Mouse (Mus musculus): ENCODE data around the gene Evl. TPM values are rescaled to one million over a fixed set of nuclear protein-coding genes. Genes with fewer than 3 reads are reported as not detected.

Gene Evl
- total RNA-seq, 2 experiments from 2014 or later = 184 to 192 TPM

DNA sequence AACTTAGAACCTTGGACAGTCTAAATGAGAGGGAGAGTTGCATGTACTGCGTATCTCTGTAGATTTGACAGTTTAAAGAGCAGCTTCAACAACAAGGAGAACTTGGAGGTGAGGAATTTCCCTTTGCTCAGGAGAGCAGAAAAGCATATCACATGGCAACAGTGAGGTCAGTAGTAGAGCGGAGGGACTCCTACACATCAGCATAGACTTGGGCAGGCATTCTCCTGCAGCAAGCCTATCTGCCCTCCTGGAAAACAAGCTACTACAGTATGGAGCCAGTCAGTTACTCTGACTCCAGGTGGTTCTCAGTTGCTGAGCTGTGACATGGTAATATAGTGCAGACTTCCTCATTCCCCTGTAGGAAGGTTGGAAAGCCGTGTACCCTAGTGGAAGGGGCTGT is 87.5 kb downstream of the Evl start:
- DNase-seq (ENCODE audit: low spot score in 2 of 2) = no peak

DNA sequence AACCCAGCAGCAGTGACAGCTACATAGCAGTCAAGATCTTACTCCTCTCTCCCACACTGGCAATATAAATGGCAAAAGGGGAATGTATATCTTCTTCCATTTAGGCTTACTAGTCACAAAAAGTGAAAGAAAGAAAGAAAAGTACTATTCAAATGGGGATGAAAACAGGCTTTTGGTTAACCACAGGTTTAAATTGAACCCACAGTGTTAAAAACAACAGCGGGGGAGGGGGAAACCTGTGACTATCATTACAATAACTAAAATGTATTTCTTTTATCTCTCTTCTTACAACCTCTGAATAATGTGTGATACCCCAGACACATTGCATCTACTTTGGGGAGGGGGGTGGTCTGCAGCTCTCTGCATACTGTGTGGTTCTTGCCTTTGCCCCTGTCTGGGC is 91.7 kb downstream of the Evl start:
- no peak for DNase-seq (ENCODE audit: low spot score in 2 of 2)

DNA sequence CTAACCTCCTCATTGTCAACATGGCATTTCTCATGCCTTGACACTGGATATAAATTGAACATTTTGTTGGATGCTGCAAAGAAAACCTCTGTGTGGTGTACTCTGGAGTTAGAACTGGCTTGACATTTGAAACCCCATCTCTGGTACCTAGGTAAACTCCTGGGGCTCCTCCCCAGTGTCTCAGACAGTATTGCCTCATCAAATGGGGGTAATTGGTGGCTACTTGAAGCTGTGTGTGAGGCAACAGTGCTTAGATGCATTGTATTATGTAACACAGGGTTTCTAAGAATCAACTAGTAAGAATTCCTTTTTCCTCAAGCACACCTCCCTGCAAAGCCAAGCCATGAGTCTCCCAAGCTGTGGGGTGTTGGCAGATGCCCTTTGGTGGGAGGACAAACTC is 93.3 kb downstream of the Evl start:
- no peak for DNase-seq (ENCODE audit: low spot score in 2 of 2)

DNA sequence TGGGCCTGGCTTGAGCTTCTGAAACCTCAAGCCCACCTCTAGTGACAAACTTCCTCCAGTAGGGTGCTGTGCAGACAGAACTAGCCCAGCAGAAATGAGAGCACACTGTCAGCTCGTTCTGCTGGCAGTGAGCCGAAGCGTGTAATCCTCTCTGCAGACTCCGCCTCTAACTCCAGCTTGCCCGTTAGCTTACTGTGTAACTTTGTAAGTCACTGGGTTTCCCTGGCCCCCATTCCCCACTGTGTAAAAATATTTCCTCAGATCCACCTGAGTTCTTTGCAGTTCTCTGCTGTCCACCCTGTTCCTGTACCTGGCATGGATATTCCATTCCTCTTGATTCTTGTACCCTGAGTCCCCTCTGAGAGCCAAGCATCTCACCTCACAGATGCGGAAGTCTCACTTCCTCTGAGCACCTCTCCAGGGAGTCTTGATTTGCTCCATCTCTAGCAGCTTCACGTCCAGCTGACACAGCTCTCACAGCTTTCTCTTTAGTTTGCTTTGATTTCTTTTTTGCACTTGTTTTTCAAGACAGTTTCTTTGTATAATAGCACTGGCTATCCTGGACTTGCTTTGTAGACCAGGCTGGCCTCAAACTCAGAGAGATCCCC is 96.6 kb downstream of the Evl start:
- DNase-seq (ENCODE audit: low spot score in 2 of 2) = peak in 1 of 2 experiments; percentile 41

DNA sequence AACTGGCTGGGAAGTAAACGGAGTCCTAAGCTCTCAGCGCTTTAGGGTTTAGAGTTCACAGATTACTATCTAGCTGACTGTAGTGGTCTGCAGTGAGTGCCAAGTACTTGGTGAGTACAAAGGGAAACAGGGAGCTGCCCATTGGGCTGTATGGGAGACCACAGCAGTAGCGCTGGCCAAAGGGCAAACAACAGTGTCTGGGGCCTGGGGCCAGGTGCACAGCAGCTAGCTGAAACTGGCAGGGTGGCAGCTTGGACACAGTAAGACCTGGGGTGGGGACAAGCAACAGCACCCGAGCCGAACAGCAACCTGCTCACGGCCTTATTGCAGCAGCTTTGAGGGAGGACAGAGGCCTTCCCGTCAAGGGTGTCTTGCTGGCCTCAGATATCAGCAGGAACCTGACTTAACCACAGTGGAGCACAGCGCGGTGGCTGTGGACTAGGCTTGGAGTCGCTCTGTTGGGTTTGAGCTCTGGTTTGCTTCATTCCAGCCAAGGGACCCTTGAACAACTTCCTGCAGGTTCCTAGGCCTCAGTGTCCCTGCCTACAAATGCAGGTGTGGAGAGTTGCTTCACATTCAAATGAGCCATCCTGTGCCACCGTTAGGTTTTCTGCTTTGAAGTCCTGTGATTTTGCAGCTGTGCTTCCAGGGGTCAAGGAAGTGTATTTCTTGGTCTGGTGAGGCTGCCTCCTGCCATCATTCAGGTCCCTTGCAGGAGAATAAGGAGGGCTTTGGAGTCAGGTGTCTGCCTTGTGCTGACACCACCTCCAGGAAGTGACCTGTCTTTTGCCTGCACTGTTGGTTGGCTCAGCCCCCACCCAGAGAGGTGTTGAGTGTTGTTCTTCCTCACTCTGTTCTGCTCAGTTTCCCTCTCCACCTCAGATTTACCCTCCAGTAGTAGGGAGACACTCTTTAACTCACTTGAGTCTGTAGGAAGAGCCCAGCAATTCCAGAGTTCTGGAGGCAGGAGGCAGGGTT is 99.1 kb downstream of the Evl start:
- no peak for DNase-seq (ENCODE audit: low spot score in 2 of 2)

DNA sequence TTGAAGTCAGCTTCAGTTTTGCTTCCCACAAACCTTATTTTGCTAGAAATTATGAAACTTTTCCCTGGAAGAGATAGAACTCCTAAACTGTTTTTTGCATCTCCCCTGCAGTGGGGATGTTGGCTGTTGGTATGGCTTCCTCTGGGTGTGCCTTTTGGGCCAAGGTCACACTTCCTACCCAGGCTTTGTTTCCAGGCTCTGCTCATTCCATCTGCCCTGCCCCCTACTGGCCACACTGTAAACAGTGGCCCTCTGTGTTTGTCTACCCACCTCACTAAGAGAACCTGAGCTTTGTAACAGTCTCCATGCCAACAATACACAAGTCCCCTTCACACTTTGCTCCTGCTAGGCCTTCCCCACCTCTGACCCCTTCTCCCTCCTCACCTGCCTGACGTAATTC is 102.8 kb downstream of the Evl start:
- peak in 1 of 2 experiments; percentile 39 for DNase-seq (ENCODE audit: low spot score in 2 of 2)

DNA sequence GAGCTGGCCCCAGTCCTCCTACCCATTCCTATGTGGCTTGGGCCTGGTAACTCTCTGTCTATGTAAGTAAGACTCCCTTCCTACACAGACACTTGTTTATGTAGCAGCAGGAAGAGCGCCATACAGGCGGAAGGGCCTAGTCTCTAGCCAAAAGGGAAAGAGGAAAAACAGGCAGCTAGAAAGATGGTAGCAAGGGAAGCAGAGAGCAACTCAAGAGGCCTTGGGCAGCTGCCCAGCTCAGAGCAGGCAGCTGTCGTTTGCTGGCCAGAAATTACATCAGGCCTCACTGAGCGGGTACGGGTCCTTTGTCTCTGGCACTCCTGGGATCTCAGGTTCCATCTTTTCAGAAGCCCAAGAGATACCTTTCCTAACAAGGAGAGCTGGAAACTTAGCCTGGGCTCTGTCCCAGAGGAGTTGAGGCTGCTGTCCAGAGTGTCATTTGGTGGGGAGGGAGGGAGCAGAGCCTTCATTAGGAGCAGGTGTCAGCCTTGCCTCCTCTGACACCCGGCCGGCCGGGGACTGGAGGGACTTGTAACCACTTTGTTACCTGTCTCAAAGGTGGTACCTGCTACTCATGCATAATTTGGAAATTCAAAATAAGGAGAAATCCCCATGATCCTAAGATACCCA is 114.2 kb downstream of the Evl start:
- DNase-seq (ENCODE audit: low spot score in 2 of 2) = no peak

DNA sequence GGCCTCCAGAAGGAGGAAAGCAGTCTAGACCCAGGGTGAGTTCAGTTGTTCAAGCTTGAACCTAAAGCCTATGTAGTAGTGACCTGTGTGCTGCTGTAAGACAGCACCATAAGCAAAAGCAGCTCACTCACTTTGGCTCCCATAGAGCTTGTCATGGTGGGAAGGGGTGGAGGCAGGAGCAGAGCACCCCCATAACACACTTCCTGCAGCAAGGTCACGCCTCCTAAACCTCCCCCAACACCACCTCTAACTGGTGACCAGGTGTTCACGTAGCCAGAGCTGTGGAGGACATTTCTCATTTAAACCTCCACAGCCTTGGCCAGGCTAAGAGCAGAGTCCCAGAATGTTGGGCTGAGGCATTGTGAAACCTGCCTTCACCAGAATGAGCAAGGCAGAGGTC is 117.0 kb downstream of the Evl start:
- DNase-seq (ENCODE audit: low spot score in 2 of 2) = no peak

DNA sequence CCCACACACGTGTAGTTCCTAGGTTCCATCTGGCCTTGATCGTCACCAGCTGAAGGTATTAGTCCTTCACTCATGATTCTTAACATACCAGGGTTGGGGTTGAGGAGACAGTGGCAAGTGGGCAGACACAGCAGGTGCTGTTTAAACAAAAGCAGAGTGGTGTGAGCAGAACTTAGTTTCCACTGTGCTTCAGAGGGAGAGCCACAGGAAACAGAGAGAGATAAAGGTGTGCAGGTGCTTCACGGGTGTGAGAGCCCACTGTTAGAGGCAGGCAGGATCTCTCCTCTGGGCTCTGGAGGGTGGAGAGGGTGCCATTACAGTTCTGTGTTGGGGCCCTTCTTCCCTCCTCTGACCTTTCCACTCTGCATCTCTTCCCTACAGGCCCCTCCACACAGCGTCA is 118.4 kb downstream of the Evl start:
- DNase-seq (ENCODE audit: low spot score in 2 of 2) = no peak

DNA sequence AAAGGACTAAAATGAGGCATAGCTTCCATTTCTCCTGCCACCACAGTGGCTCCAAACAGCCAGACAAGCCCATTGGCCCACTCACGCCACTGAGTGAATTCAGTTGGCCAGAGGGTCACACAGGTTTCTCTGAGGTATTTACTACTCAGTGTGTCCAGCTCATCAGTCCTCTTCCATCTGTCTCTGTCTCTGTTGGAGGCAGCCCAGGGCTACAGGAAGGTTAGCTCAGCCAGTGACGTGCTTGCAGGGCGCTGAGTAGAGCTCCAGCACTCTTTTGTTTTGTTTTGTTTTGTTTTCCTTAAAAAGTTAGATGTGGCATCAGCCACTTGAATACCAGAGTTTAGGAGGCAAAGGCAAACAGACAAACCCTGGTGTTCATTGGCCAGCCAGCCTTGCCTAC is 119.0 kb downstream of the Evl start:
- no peak for DNase-seq (ENCODE audit: low spot score in 2 of 2)

DNA sequence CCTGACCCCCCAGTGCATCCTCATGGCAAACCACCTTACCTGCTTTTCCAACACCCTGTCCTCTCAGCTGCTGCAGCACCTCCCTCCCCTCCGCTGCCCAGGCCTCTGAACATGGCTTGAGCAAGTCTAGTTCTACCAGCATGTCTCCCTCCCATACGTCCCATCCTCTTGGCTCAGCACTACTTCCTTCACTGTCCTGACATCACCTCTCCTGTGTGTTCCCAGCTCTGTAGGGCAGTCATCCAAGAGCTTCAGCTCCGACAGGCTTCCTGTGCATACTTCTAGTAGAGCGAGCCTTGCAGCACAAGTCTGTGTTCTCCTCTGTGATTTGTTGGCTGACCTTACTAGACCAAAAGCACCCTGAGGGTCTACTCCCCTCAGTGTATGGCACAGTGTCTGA is 120.0 kb downstream of the Evl start:
- peak in 1 of 2 experiments; percentile 57 for DNase-seq (ENCODE audit: low spot score in 2 of 2)

DNA sequence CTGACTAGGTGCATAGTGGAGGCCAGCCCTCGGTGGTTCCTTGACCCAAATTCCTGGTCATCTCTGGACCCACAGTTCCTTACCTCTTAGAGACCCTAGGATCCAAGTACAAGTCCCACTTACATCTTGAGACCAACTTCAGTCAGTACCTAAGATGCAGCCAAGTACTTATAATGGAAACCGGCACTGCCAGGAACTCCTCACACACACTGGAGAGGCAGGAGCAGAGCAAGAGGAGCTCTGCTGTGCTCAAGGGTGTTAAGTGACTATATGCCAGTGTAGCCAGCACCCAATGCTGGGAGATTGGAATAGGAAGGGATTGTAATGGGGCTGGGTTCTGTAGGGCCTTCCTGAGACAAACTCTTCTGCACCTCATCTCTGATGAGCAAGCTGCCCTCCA is 120.4 kb downstream of the Evl start:
- DNase-seq (ENCODE audit: low spot score in 2 of 2) = no peak

DNA sequence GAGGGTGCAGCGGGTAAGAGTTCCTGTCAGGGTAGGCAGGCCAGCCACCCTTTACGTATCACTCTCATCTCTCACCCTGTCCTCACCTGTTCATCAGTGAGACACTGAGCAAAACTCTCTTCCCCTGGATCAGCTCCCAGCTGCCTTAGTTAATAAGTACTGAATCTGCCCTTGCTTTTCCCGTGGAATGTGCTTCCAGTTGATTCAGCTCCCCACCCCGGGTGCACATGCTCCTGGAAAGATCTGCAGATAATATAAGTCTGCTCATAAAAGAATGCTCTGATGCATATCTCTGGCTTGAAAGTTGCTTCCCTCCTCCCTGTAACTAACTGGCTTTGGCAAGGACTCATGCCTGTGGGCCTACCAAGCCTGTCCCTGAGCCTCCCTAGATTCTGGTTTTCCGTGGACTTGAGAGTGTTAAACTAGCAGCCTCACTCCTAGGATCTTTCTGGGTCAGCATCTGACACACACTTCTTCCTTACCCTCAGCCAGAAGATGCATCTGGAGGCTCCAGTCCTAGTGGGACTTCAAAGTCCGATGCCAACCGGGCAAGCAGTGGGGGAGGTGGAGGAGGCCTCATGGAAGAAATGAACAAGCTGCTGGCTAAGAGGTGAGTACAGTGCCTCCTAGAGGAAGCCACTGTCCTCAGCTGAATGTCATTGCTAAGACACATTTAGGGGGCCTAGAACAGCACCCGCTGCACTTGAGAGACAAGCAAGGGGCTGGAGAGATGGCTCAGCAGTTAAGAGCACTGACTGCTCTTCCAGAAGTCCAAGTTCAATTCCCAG is 121.3 kb downstream of the Evl start:
- peak in 1 of 2 experiments; percentile 19 for DNase-seq (ENCODE audit: low spot score in 2 of 2)

DNA sequence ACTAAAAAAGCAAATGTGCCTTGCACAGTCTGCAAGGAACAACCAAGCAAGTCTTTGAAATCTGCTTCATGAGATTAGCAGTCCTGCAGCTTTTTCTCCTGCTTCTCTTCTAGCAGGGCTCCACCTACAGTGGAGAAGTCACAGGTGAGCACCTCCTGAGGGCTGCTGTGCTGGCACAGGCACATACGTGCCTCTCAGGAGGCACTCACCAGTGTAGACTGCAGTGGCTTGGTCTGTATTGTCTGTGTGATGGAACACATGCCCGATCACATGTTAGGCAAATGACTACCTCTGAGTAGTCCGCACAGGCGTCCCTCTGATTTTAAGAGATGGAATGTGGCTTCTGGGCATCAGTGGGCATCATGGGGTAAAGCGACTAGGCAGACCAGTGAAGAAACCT is 122.6 kb downstream of the Evl start:
- DNase-seq (ENCODE audit: low spot score in 2 of 2) = no peak

DNA sequence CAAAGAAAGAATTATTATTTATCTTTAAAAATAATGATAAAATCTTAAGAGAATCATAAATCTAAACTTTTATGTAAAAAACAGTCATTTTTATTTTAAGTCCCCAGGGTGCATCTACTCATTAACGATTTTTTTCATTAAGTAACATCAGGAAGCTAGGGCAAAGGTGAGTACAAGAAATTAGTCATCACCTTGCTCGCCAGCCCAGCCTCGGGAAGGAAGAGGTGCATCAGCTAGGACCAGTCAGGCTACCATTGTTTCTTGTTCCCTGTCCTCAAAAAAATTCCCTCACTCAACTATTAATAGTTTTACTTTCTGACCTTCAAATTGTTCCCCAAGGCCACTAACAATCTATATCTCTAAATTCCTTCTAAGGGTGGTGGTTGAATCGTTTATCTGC is 123.8 kb downstream of the Evl start:
- no peak for DNase-seq (ENCODE audit: low spot score in 2 of 2)

DNA sequence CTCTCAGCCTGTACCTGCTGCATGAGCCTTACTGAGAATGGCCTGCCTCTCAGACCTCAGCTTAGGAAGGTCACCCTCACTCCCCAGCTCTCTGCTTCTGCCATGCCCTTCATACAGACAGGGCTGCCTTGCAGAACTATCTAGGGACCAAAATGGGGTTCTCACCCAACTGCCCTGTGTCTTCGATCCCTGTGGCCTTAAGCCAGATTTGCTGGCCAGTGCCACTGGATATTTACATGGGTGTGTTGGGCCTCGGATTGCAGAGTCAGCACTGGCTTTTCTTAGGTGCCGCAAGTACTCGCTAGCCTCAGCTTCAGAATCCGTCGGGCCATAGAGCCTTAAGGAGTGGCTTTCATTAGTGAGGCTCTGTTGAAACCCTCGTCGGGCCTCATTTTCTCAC is 126.3 kb downstream of the Evl start:
- no peak for DNase-seq (ENCODE audit: low spot score in 2 of 2)

DNA sequence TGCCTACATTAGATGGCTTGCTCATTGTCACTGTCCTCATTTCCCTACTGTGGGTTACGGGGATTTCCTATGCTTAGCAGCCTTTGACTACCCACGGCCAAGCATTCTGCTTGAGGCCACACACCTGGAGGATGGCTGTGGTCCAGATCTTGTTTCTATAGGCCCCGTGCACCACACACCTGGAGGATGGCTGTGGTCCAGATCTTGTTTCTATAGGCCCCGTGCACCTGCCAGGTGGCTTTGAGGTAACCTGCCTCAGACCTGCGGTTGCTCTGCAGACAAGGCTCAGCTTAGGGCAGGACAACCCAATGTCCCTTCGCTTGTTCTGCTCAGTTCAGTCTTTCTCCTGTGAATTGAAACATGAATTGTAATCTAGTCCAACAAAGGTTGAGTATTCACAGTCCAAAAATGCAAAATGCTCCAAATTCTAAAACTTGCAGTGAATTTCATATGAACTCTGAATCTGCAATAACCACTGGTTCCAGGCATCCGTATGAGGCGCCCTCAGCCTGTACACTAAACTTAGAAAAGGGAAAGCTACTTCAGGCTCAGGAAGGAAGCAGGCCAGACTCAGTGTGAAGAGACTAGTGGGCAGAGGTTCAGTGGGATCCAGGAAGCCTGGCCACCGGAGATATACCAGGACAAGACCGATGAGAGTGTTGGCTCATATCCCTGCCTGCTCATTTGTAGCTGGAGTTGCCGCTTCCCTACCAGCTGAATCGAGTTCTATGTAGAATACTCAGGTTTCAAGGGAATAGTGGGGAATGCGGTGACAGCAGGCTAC is 127.9 kb downstream of the Evl start:
- no peak for DNase-seq (ENCODE audit: low spot score in 2 of 2)

DNA sequence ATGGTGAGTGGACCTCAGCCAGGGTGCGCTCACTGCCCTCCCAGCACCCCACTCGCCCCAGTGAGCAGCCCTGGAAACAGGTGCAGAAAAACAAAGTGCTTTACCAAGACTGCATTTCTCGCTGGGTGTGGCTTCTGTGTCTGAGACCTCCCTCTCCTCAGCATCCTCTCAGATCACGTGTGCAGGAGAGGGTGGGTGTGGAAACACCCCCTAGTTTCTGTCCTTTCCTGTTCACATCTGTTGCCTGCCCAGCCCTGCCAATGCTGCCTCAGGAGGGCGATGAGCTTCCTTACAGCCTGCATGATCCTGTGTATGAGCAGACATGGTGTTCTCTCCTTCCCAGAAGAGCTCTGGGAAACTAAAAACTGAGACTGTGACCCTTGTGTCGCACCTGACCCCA is 131.9 kb downstream of the Evl start:
- DNase-seq (ENCODE audit: low spot score in 2 of 2) = no peak

DNA sequence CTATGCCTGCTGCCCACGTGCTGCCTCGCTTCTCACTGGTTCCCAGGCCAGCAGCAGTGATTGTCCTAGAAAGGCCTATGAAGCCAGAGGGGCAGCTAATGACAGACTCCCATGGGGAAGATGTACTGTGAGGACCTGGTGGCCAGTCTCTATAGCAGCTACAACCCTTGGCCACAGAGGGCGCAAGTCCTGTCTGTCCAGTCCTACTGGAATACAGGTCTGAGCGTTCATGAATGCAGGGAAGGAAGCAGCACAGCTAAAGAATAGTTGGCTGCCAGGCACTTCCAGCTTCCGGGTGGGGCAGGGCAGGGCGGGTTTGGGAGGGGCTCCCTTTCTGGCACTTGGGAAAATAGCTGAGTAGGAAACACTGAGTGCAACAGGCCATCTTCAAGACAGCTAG is 132.4 kb downstream of the Evl start:
- DNase-seq (ENCODE audit: low spot score in 2 of 2) = no peak

DNA sequence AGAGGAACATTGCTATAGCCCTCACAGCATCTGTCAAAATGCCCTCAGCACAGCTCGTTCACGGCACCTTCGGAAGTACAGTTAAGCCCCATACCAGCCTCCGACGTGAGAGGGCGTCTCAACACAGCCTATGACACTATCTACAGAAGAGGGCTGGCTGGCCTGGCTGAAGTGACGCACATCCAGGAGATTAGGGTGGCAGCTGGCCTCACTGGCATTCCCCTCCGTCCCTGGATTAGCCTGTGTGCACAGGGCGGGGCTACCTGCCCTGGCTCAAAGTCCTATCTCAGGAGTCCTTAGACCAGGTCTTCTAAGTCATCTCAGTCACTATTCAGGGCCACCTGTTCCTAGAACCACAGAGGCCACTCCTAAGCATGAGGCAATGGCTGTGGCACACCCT is 134.6 kb downstream of the Evl start:
- no peak for DNase-seq (ENCODE audit: low spot score in 2 of 2)

DNA sequence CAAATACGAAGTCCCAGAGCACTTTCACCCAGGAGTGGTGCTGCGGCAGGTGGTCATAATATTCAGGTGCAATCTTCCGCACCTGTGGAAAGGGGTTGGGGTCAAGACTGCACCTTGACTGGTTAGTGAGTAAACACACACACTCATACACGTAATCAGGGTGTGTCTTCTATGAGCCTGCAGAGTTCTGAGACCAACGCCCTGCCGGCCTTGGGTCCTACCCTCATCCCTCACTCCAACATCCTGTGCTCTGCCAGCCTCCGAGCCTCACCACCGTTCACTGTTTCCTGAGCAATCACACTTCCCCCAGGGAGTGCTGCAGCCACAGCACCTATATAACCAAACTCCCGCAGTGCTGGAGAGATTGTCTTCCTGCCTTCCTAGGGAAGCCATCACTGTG is 136.0 kb downstream of the Evl start:
- no peak for DNase-seq (ENCODE audit: low spot score in 2 of 2)

Data from layer of hippocampus, adult 18-20 months (tissue).